16 mouse cellular contexts compared by ENCODE assay signal in genomic region chr17:14370476-14370875, GRCm38 (mm10).
DNase-seq lines count a peak whose midpoint lies in the region; ATAC-seq and TF ChIP-seq lines count a peak whose summit lies in the region.
"Had no signal": no experiment of that assay in that cellular context is flagged by ENCODE, and none has a peak within 500 bp of the region (broad histone marks: within the 10 kb centered on the region; RNA-seq: fewer than 3 reads in every experiment).

No protein-coding gene starts in this region.

- H3K27ac ChIP-seq in midbrain, embryonic 11.5 days (ENCODE audit: low read depth, low read length), result no peak overlapping the region
- H3K27ac ChIP-seq in midbrain, embryonic 14.5 days (replicated peaks; ENCODE audit: low read depth, low read length), result no peak overlapping the region
- no peak overlapping the region for H3K27ac ChIP-seq in intestine, embryonic 16.5 days (ENCODE audit: low read length)
- no peak overlapping the region; the same call in 1 of the 2 replicates for H3K27ac ChIP-seq in gastrocnemius, adult 2 months
- H3K27ac ChIP-seq: embryonic facial prominence, embryonic 15.5 days; heart, embryonic 15.5 days; limb, embryonic 10.5 days; liver, embryonic 15.5 days had no signal

- H3K27me3 ChIP-seq in midbrain, embryonic 11.5 days (ENCODE audit: control insufficient read depth, insufficient read depth, low read length), result no peaks in the 10 kb centered on the region
- no peaks in the 10 kb centered on the region for H3K27me3 ChIP-seq in midbrain, embryonic 14.5 days (ENCODE audit: control insufficient read depth, insufficient read depth, low read length)
- H3K27me3 ChIP-seq in intestine, embryonic 16.5 days (replicated peaks; ENCODE audit: control insufficient read depth, insufficient read depth, low read length), result no peaks in the 10 kb centered on the region
- H3K27me3 ChIP-seq: liver, embryonic 15.5 days had no signal

- no peak for ATAC-seq in midbrain, embryonic 11.5 days (ENCODE audit: low FRiP score)
- no peak for ATAC-seq in midbrain, embryonic 14.5 days (ENCODE audit: low FRiP score, low TSS enrichment)
- ATAC-seq in intestine, embryonic 16.5 days, result no peak
- ATAC-seq: CD4-positive, CD25-positive, alpha-beta regulatory T cell, adult 4 months had no signal

- no peak overlapping the region for H3K9ac ChIP-seq in midbrain, embryonic 11.5 days (ENCODE audit: low read length)
- no peak overlapping the region for H3K9ac ChIP-seq in midbrain, embryonic 14.5 days (replicated peaks; ENCODE audit: low read length)
- no peak overlapping the region for H3K9ac ChIP-seq in intestine, embryonic 16.5 days (ENCODE audit: low read depth, low read length)
- H3K9ac ChIP-seq: embryonic facial prominence, embryonic 15.5 days; heart, embryonic 15.5 days; liver, embryonic 15.5 days had no signal

- 92% methylated on average over 5 of the region's 5 CpGs for WGBS in midbrain, embryonic 11.5 days
- 97% methylated on average over 5 of the region's 5 CpGs for WGBS in midbrain, embryonic 14.5 days
- WGBS in intestine, embryonic 16.5 days, result 83% methylated on average over 5 of the region's 5 CpGs

- H3K36me3 ChIP-seq in midbrain, embryonic 11.5 days (ENCODE audit: control insufficient read depth, insufficient read depth, low read length), result no peaks in the 10 kb centered on the region
- H3K36me3 ChIP-seq in midbrain, embryonic 14.5 days (ENCODE audit: control insufficient read depth, insufficient read depth, low read length), result no peaks in the 10 kb centered on the region
- H3K36me3 ChIP-seq in intestine, embryonic 16.5 days (ENCODE audit: control insufficient read depth, insufficient read depth, low read length), result no peaks in the 10 kb centered on the region
- H3K36me3 ChIP-seq: embryonic facial prominence, embryonic 15.5 days; heart, embryonic 15.5 days; limb, embryonic 10.5 days; liver, embryonic 15.5 days had no signal

- DNase-seq in midbrain, embryonic 11.5 days (ENCODE audit: low spot score, missing footprints), result peak; percentile 33
- no peak for DNase-seq in midbrain, embryonic 14.5 days
- peak; percentile 56 to 82 for DNase-seq in layer of hippocampus, adult 18-20 months (ENCODE audit: low spot score in 2 of 2)
- DNase-seq in left cerebral cortex, postnatal 14 days (ENCODE audit: low spot score in 2 of 2), result peak; percentile 52 to 76
- DNase-seq in telencephalon, adult 2 months (ENCODE audit: low read depth, low spot score), result peak; percentile 96
- DNase-seq in gastrocnemius, adult 2 months, result no peak
- no peak for DNase-seq in testis, postnatal 10 days (ENCODE audit: low spot score)
- DNase-seq: cerebellum, postnatal 36 days; gastrocnemius, postnatal 36 days; lung, postnatal 4 days had no signal

- intact Hi-C loops in left cerebral cortex, postnatal 14 days (cut with DNase I), result no loop called here
- intact Hi-C loops in gastrocnemius, adult 2 months (cut with DNase I), result loop anchor here (10.0 kb wide), 2 partner anchors 86 to 126 kb away; no protein-coding TSS in a partner anchor

- H3K4me1 ChIP-seq in midbrain, embryonic 11.5 days (ENCODE audit: control insufficient read depth, insufficient read depth, low read length), result no peaks in the 10 kb centered on the region; the same call in 1 of the 2 replicates
- peaks cover 13% of the 10 kb centered on the region; the same call in 1 of the 2 replicates for H3K4me1 ChIP-seq in midbrain, embryonic 14.5 days (ENCODE audit: control insufficient read depth, insufficient read depth, low read length)
- no peaks in the 10 kb centered on the region; the same call in 1 of the 2 replicates for H3K4me1 ChIP-seq in intestine, embryonic 16.5 days (ENCODE audit: control insufficient read depth, insufficient read depth, low read length)
- H3K4me1 ChIP-seq: heart, embryonic 15.5 days had no signal

- no peak overlapping the region for H3K4me3 ChIP-seq in midbrain, embryonic 11.5 days (ENCODE audit: low read depth, low read length)
- no peak overlapping the region for H3K4me3 ChIP-seq in midbrain, embryonic 14.5 days (replicated peaks; ENCODE audit: low read depth, low read length)
- H3K4me3 ChIP-seq in intestine, embryonic 16.5 days (ENCODE audit: low read length), result no peak overlapping the region
- no peak overlapping the region for H3K4me3 ChIP-seq in gastrocnemius, adult 2 months
- H3K4me3 ChIP-seq: embryonic facial prominence, embryonic 15.5 days; heart, embryonic 15.5 days; limb, embryonic 10.5 days; liver, embryonic 15.5 days had no signal

- no peak for TF ChIP-seq CTCF in gastrocnemius, adult 2 months (IDR thresholded peaks at IDR 0.05)

- H3K4me2 ChIP-seq in midbrain, embryonic 11.5 days, result no peak overlapping the region
- no peak overlapping the region for H3K4me2 ChIP-seq in midbrain, embryonic 14.5 days (ENCODE audit: low read length)
- no peak overlapping the region for H3K4me2 ChIP-seq in intestine, embryonic 16.5 days (ENCODE audit: low read depth, low read length)
- H3K4me2 ChIP-seq: embryonic facial prominence, embryonic 15.5 days; heart, embryonic 15.5 days; liver, embryonic 15.5 days had no signal

- no peaks in the 10 kb centered on the region for H3K9me3 ChIP-seq in midbrain, embryonic 11.5 days (ENCODE audit: control insufficient read depth, low read length)
- H3K9me3 ChIP-seq in midbrain, embryonic 14.5 days (ENCODE audit: control insufficient read depth, low read length), result no peaks in the 10 kb centered on the region
- no peaks in the 10 kb centered on the region for H3K9me3 ChIP-seq in intestine, embryonic 16.5 days (ENCODE audit: control insufficient read depth, low read length)
- H3K9me3 ChIP-seq: embryonic facial prominence, embryonic 15.5 days; heart, embryonic 15.5 days; limb, embryonic 10.5 days; liver, embryonic 15.5 days had no signal

Comparison
In these comparisons a context has a peak if more than half of its experiments do, and no peak if none do; other contexts are left out.
1. DNase-seq: peak in midbrain, embryonic 11.5 days (single experiment), layer of hippocampus, adult 18-20 months (2 of 2), left cerebral cortex, postnatal 14 days (2 of 2) and telencephalon, adult 2 months (single experiment); none in midbrain, embryonic 14.5 days (single experiment), gastrocnemius, adult 2 months (single experiment) and testis, postnatal 10 days (single experiment).